Mouse (Mus musculus) myocyte (in vitro differentiated cells): ENCODE data around the gene Rad51b. TPM values are rescaled to one million over a fixed set of nuclear protein-coding genes. Genes with fewer than 3 reads are reported as not detected.

Experiments
- H3K27me3 ChIP-seq: one replicate; pipeline ENCODE4 v1.6.1; 2011; ENCODE audit not compliant: control insufficient read depth, insufficient read depth, insufficient read length
- H3K36me3 ChIP-seq: one replicate; pipeline ENCODE4 v1.6.1; 2011; ENCODE audit not compliant: control insufficient read depth, insufficient read depth
- H3K4me2 ChIP-seq: one replicate; pipeline ENCODE4 v1.6.1; 2011; ENCODE audit warnings: low read depth, control low read depth
- H3K4me3 ChIP-seq: one replicate; pipeline ENCODE4 v1.5.1; 2011; ENCODE audit warnings: mild to moderate bottlenecking, control low read depth, moderate library complexity
- H3K79me2 ChIP-seq: one replicate; pipeline ENCODE4 v1.6.1; 2011; ENCODE audit not compliant: control insufficient read depth, insufficient read depth
- H3ac ChIP-seq: one replicate; pipeline ENCODE4 v1.6.1; 2011; ENCODE audit not compliant: control insufficient read depth, insufficient read length
- CEBPB ChIP-seq: IDR thresholded peaks from 2 replicates; pipeline ENCODE4 v1.6.1; 2011; ENCODE audit warnings: mild to moderate bottlenecking, moderate library complexity; ENCODE audit not compliant: poor library complexity, insufficient read depth, severe bottlenecking
- E2F4 ChIP-seq: IDR thresholded peaks from one replicate; pipeline ENCODE4 v1.6.1; 2011; ENCODE audit warnings: mild to moderate bottlenecking, control low read depth, moderate library complexity; ENCODE audit not compliant: insufficient read depth
- MAX ChIP-seq: IDR thresholded peaks from one replicate; pipeline ENCODE4 v1.6.1; 2011; ENCODE audit warnings: low read depth, mild to moderate bottlenecking, control low read depth
- MYOD1 ChIP-seq, 3 experiments: IDR thresholded peaks; one replicate each; pipeline ENCODE4 v1.6.1; 2011; ENCODE audit warnings: control low read depth in 2 of 3, low read depth in 2 of 3, mild to moderate bottlenecking in 2 of 3, moderate library complexity in 1 of 3; ENCODE audit not compliant: insufficient read length in 2 of 3, control insufficient read depth in 1 of 3
- MYOG ChIP-seq, 3 experiments: IDR thresholded peaks; one replicate each; pipeline ENCODE4 v1.6.1; 2011; ENCODE audit warnings: control low read depth in 2 of 3, low read depth in 2 of 3, mild to moderate bottlenecking in 2 of 3; ENCODE audit not compliant: insufficient read length in 2 of 3, control insufficient read depth in 1 of 3, insufficient read depth in 1 of 3
- POLR2A ChIP-seq: IDR thresholded peaks from one replicate; pipeline ENCODE4 v1.6.1; 2011; ENCODE audit warnings: low read depth, mild to moderate bottlenecking, control low read depth, moderate library complexity; ENCODE audit not compliant: insufficient read length
- POLR2AphosphoS2 ChIP-seq: IDR thresholded peaks from one replicate; pipeline ENCODE4 v1.6.1; 2011; ENCODE audit warnings: low read depth, control low read depth; ENCODE audit not compliant: insufficient read length
- REST ChIP-seq: IDR thresholded peaks from one replicate; pipeline ENCODE4 v1.6.1; 2011; ENCODE audit warnings: mild to moderate bottlenecking, control low read depth, moderate library complexity; ENCODE audit not compliant: insufficient read depth, insufficient read length
- SRF ChIP-seq: IDR thresholded peaks from one replicate; pipeline ENCODE4 v1.6.1; 2011; ENCODE audit warnings: low read depth; ENCODE audit not compliant: control insufficient read depth, insufficient read length
- TCF12 ChIP-seq: IDR thresholded peaks from one replicate; pipeline ENCODE4 v1.6.1; 2011; ENCODE audit warnings: mild to moderate bottlenecking, control low read depth; ENCODE audit not compliant: poor library complexity, insufficient read depth, severe bottlenecking
- TCF3 ChIP-seq: IDR thresholded peaks from one replicate; pipeline ENCODE4 v1.6.1; 2011; ENCODE audit warnings: low read depth, control low read depth; ENCODE audit not compliant: insufficient read length
- USF1 ChIP-seq: IDR thresholded peaks from one replicate; pipeline ENCODE4 v1.6.1; 2011; ENCODE audit warnings: low read depth, mild to moderate bottlenecking, control low read depth, moderate library complexity
- polyA plus RNA-seq: library from polyadenylated mRNA; unstranded; fragments of >200 nt; fragmentation: generic; extraction: Trizol; gene quantifications from one replicate; pipeline ENCODE4 v1.2.1, GENCODE M21; 2012; ENCODE audit warnings: missing spikeins

Rad51b gene
- polyA plus RNA-seq, 1 experiment: 1.8 TPM

GRCm38 (mm10) chr12:79851898-79852297 is 554.8 kb downstream of the Rad51b start:
- no peak overlapping the region for H3ac ChIP-seq

GRCm38 (mm10) chr12:79852606-79853005 is 555.5 kb downstream of the Rad51b start:
- no peak overlapping the region for H3ac ChIP-seq
- H3K27me3 ChIP-seq: no peaks in the 10 kb centered on the region
- no peaks in the 10 kb centered on the region for H3K79me2 ChIP-seq
- no peaks in the 10 kb centered on the region for H3K36me3 ChIP-seq
- no peak for TF ChIP-seq MAX
- no peak for TF ChIP-seq POLR2A
- TF ChIP-seq TCF3: no peak
- TF ChIP-seq CEBPB: no peak
- TF ChIP-seq POLR2AphosphoS2: no peak
- no peak for TF ChIP-seq USF1
- no peak for TF ChIP-seq MYOG (IDR thresholded peaks at IDR 0.05; ENCODE audit: control insufficient read depth in 1 of 3, insufficient read depth in 1 of 3, insufficient read length in 2 of 3, low read depth in 2 of 3)
- TF ChIP-seq E2F4: no peak
- no peak for TF ChIP-seq TCF12
- TF ChIP-seq MYOD1 (IDR thresholded peaks at IDR 0.05; ENCODE audit: control insufficient read depth in 1 of 3, insufficient read length in 2 of 3, low read depth in 2 of 3): no peak
- no peak for TF ChIP-seq REST
- TF ChIP-seq SRF: no peak
- no peak overlapping the region for H3K4me2 ChIP-seq
- no peak overlapping the region for H3K4me3 ChIP-seq

More at GRCm38 (mm10) chr12:79851898-79852297, 554.8 kb downstream of the Rad51b start:
- Histone ChIP-seq H3K4me2 (no peak overlapping the region), H3K27me3 (no peaks in the 10 kb centered on the region), H3K36me3 (no peaks in the 10 kb centered on the region), H3K4me3 (no peak overlapping the region), H3K79me2 (no peaks in the 10 kb centered on the region)
- TF ChIP-seq REST (no peak), TCF12 (no peak), MYOD1 (IDR thresholded peaks at IDR 0.05; ENCODE audit: control insufficient read depth in 1 of 3, insufficient read length in 2 of 3, low read depth in 2 of 3) (no peak), USF1 (no peak), E2F4 (no peak), POLR2AphosphoS2 (no peak), CEBPB (no peak), MAX (no peak), SRF (no peak), MYOG (IDR thresholded peaks at IDR 0.05; ENCODE audit: control insufficient read depth in 1 of 3, insufficient read depth in 1 of 3, insufficient read length in 2 of 3, low read depth in 2 of 3) (no peak)

- H3ac ChIP-seq: no peak overlapping the region
Measured at GRCm38 (mm10) chr12:79853901-79854490, 556.9 kb downstream of the Rad51b start.

GRCm38 (mm10) chr12:79854507-79854906 is 557.4 kb downstream of the Rad51b start:
- H3K36me3 ChIP-seq: no peaks in the 10 kb centered on the region
- no peak overlapping the region for H3ac ChIP-seq
- H3K4me3 ChIP-seq: no peak overlapping the region
- no peaks in the 10 kb centered on the region for H3K27me3 ChIP-seq
- H3K4me2 ChIP-seq: no peak overlapping the region
- TF ChIP-seq REST: no peak
- TF ChIP-seq USF1: no peak
- no peak for TF ChIP-seq CEBPB
- TF ChIP-seq MYOG (IDR thresholded peaks at IDR 0.05; ENCODE audit: control insufficient read depth in 1 of 3, insufficient read depth in 1 of 3, insufficient read length in 2 of 3, low read depth in 2 of 3): no peak
- TF ChIP-seq POLR2A: no peak
- no peak for TF ChIP-seq TCF3
- TF ChIP-seq POLR2AphosphoS2: no peak
- TF ChIP-seq MYOD1 (IDR thresholded peaks at IDR 0.05; ENCODE audit: control insufficient read depth in 1 of 3, insufficient read length in 2 of 3, low read depth in 2 of 3): no peak
- no peak for TF ChIP-seq MAX
- TF ChIP-seq SRF: no peak
- TF ChIP-seq TCF12: no peak
- H3K79me2 ChIP-seq: no peaks in the 10 kb centered on the region

More at GRCm38 (mm10) chr12:79853901-79854490, 556.9 kb downstream of the Rad51b start:
- no peak overlapping the region for H3K4me2 ChIP-seq
- TF ChIP-seq CEBPB: no peak
- TF ChIP-seq E2F4: no peak
- no peak for TF ChIP-seq TCF12
- TF ChIP-seq MYOD1 (IDR thresholded peaks at IDR 0.05; ENCODE audit: control insufficient read depth in 1 of 3, insufficient read length in 2 of 3, low read depth in 2 of 3): no peak
- TF ChIP-seq MYOG (IDR thresholded peaks at IDR 0.05; ENCODE audit: control insufficient read depth in 1 of 3, insufficient read depth in 1 of 3, insufficient read length in 2 of 3, low read depth in 2 of 3): no peak
- no peak for TF ChIP-seq TCF3
- no peak for TF ChIP-seq POLR2A
- TF ChIP-seq USF1: no peak
- TF ChIP-seq REST: no peak
- TF ChIP-seq MAX: no peak
- no peak for TF ChIP-seq POLR2AphosphoS2
- TF ChIP-seq SRF: no peak
- H3K36me3 ChIP-seq: no peaks in the 10 kb centered on the region
- no peaks in the 10 kb centered on the region for H3K27me3 ChIP-seq
- no peaks in the 10 kb centered on the region for H3K79me2 ChIP-seq
- H3K4me3 ChIP-seq: no peak overlapping the region
